Mouse (Mus musculus) thymus, adult 2 months (tissue): ENCODE data around the gene Gm15217.

Source experiments
- CTCF ChIP-seq: fragments of 200-500 bp; IDR thresholded peaks from 2 replicates; pipeline ENCODE4 v1.5.1; 2012; ENCODE audit warnings: mild to moderate bottlenecking, control low read depth, low read length, moderate library complexity, borderline replicate concordance; ENCODE audit not compliant: control insufficient read depth, poor library complexity, insufficient read depth; ENCODE audit errors: extremely low read depth
- POLR2A ChIP-seq: fragments of 200-500 bp; IDR thresholded peaks from 2 replicates; pipeline ENCODE4 v1.6.1; 2012; ENCODE audit warnings: mild to moderate bottlenecking, low read length, control low read depth, moderate library complexity; ENCODE audit not compliant: control insufficient read depth, poor library complexity, insufficient read depth; ENCODE audit errors: extremely low read depth

- TF ChIP-seq POLR2A (no peak), CTCF (no peak)
Measured at GRCm38 (mm10) chr14:46389438-46390248, 10.4 kb downstream of the Gm15217 start.
